Mouse (Mus musculus) left cerebral cortex, postnatal 36 days (tissue): ENCODE data around the gene Olfr559. TPM values are rescaled to one million over a fixed set of nuclear protein-coding genes. Genes with fewer than 3 reads are reported as not detected.
A peak's percentile ranks its signal among the peaks of the same experiment; 100 is the strongest.

Source experiments
- DNase-seq, 2 experiments: peaks; one replicate each; pipeline ENCODE4 v3.0.0; 2021 to 2022; ENCODE audit warnings: low spot score in 2 of 2, mixed read lengths in 1 of 2
- intact Hi-C: fragments of 180-260 bp; cut with DNase I; formaldehyde crosslinking; loops from one replicate; pipeline ENCODE4 v1.15.1; 2025
- total RNA-seq, 2 experiments: library from RNA; stranded (reverse); gene quantifications; 2 replicates each; pipeline ENCODE4 v1.2.3; 2021

Gene Olfr559
- not detected for total RNA-seq

DNA sequence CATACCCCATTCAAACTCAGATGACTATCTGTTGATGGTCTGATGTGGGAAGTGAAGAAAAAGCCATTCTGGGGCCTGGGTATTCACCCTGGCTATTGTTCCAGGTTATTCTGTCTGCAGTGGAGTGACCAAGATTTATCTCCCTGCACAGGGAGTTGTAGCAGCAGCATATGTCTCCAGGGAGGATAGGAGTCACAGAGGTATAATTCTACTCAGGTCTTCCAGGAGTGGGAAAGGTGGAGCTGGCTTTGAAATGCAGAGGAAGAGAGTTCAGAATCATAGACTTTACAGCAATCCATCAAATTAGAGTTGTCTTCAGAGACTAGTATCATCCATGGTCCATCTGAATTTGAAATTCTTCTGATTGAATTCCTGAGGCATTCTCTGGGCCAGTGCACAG is at the start of gene Olfr559:
Gene Olfr559 (minus strand): TSS at position 101 of the 400 bp plus-strand sequence.
- DNase-seq = no peak
- intact Hi-C loops = no loop called here

DNA sequence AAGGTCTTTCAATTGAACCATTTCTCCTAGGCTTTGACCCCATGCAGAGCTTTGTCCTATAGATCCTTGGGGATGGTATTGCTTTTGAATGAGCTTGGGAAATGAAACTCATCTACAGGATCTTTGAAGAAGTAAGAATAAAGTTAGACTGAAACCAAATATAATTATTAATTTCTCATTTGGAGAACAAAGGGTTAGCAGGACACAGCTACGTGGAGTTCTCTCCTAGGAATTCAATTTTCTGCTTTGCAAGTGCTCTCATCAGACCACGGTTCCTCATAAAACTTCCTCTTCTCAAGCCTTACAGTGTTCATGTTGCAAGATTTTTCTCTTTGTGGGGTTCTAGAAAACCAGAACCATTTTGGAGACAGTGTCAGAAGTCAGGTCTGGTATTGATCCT is 43.6 kb upstream of the Olfr559 start, which contains the start of gene Olfr561:
Gene Olfr561 (plus strand): TSS at position 301 of the 400 bp plus-strand sequence.
- no peak for DNase-seq
- intact Hi-C loops = no loop called here

DNA sequence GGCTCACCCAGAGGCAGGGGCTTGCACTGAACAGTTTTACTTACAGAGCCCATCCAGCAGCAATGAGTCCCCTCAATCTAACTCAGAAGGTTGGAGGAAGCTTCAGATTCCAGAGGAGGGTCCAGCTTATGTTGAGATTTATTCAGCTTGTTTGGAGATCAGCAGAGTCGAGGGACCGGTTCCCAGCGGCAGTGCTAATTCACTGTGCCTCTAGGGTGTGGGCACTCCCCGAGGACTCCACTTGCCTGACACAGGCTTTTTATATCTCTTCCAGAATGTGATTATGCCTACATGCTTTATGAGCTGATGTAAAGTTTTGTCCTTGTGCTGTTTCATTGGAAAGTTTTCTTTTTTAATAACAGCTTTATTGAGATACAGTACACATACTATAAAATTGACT is 32.0 kb upstream of the Olfr559 start, which contains the start of the genes Olfr560 and Olfr78:
Gene Olfr560 (minus strand): TSS at position 101 of the 400 bp plus-strand sequence.
Gene Olfr78 (minus strand): TSS at position 206 of the 400 bp plus-strand sequence.
- DNase-seq = no peak
- intact Hi-C loops = no loop called here

- intact Hi-C loops = no loop called here
Measured at GRCm38 (mm10) chr7:102752086-102752485, 24.8 kb upstream of the Olfr559 start.

GRCm38 (mm10) chr7:102737705-102738104 is 10.4 kb upstream of the Olfr559 start:
- DNase-seq = no peak
- intact Hi-C loops = no loop called here

More at GRCm38 (mm10) chr7:102752086-102752485, 24.8 kb upstream of the Olfr559 start:
- DNase-seq = no peak

- intact Hi-C loops = no loop called here
- no peak for DNase-seq
Measured at GRCm38 (mm10) chr7:102733793-102734192, 6.5 kb upstream of the Olfr559 start.

DNA sequence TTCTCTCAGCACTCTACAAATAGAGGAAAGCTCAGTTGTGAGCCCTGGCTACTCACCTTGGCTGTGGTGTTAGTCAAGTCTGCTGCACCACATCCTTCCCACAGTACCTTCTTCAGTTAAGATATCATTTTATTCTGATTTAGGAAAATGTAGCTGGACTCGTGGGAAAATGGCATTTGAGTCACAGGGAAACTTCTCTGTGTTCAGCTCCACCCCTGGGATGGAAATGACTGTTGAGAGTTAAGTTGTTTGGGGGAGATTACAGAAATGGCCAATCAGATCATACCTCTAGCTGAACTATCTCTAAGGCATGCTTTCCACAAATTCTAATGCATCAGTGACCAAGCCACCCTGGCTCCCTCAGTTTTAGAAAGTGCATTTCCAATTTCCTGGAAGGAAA is 8.3 kb downstream of the Olfr559 start, which contains the start of gene Olfr33:
Gene Olfr33 (minus strand): TSS at position 101 of the 400 bp plus-strand sequence.
- intact Hi-C loops = no loop called here
- no peak for DNase-seq

GRCm38 (mm10) chr7:102701915-102702314 is 25.4 kb downstream of the Olfr559 start, which contains the start of gene Olfr558:
Olfr558 (plus strand) TSS chr7:102702215.
- intact Hi-C loops = no loop called here
- no peak for DNase-seq

DNA sequence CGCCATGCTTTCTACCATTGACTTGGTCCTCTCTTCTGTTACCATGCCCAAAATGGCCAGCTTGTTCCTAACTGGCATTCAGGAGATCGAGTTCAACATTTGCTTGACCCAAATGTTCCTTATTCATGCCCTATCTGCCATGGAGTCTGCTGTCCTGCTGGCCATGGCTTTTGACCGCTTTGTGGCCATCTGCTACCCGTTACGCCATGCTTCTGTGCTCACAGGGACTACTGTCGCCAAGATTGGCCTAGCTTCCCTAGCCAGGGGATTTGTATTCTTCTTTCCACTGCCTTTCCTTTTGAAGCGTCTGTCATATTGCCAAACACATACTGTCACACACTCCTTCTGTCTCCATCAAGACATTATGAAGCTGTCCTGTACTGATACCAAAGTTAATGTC is 28.8 kb downstream of the Olfr559 start:
- no peak for DNase-seq
- intact Hi-C loops = loop anchor here (10.0 kb wide), 1 partner anchor 184 kb away; no protein-coding TSS in a partner anchor

DNA sequence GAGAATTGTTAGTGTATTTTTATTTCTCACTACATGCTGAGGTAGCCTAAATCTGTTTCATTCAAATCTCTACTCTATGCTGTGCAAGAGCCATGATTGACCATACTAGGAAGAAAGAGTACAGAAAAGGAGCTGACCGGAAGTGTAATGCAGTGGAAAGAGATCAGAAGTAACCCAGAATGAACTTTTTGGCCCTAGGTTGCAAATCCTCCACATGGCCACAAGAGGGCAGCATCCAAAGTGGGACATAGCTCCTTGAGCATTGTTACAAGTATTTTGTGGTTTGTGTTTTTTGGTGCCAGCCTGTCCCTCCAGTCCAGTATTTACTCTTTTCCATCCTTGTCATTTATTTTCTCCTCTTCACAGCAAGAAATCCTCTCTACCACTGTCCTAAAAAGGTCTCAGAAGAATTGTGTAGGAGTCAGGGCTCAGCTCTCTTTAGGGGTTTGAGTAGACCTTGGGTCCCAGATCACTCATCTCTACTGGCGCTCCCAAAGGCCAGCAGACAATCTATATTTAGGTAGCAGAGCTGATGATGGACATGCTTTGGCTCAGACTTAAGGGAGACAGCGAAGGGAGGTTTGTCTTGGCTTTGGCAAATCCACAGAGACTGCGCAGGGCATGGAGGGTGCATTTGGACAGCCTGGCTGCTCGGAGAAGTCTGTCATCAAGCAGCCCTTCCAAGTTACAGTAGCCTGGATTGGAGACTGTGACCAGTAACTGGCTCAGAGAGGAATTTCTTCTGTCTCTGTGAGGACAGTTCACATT is 31.7 kb downstream of the Olfr559 start, which contains the start of gene Olfr557:
Gene Olfr557 (plus strand): TSS at position 553 of the 768 bp plus-strand sequence.
- DNase-seq = no peak
- intact Hi-C loops = loop anchor here (2.0 to 10.0 kb wide), 2 partner anchors 181 to 223 kb away; no protein-coding TSS in a partner anchor

DNA sequence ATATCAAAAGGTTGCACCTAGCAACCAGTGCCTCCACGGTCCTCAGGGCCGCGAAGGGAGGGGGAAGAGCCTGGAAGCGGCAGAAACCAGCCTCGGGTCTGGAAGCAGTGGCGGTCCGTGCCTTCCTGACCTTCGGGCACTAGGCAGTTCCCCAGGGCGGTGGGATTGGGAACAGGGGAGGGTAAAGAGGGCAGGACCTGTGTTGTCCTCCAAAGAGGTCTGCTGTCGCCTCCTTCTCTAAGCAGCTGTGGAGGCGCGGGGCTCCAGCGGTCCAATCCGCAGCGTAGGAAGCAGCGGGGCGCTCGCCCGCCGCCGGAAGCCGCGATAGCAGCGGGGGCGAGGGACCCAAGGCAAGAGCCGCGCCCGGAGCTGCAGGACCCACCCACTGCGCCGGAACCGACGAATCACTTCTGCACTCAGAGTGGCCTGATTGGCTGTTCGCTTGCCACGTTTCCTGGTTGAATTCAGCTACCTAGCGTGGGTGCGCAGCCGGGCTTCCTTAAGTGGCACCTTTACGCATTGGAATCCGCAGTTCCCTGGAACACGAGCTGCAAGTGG is 40.3 kb downstream of the Olfr559 start, which contains the start of gene Trim68:
Gene Trim68 (minus strand): TSS at position 384 of the 558 bp plus-strand sequence.
- intact Hi-C loops = no loop called here
- peak; percentile 87 to 90 for DNase-seq

- DNase-seq = no peak
- intact Hi-C loops = no loop called here
Measured at GRCm38 (mm10) chr7:102681916-102682315, 45.4 kb downstream of the Olfr559 start.

DNA sequence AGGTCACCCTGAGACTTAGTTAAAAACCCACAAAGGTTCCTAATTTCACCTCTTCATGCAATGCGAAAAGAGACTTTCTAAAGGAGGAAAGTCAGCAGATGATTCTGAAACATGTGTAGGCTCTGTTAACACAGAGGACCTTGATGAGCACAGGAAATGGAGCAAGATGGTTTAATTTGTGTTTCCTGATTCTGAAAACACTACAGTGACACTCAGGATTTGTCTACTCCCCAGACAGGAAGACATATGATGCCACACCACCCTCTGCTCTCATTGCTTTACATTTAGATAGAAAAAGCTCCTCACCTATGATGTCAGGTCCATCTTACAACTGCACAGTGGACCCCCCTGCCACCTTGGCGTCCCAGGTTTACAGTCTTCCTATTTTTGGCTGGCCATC is 51.1 kb downstream of the Olfr559 start:
- intact Hi-C loops = no loop called here
- DNase-seq = no peak

Other genes with a start within 250 kb of the Olfr559 start
- gene Olfr543, start 245.8 kb downstream of the Olfr559 start, total RNA-seq = not detected
- not detected for gene Olfr544, start 239.2 kb downstream of the Olfr559 start, total RNA-seq
- gene Olfr545, start 227.9 kb downstream of the Olfr559 start, total RNA-seq = not detected
- not detected for gene Olfr547, start 192.7 kb downstream of the Olfr559 start, total RNA-seq
- not detected for gene Olfr548-ps1, start 186.6 kb downstream of the Olfr559 start, total RNA-seq
- not detected for gene Olfr549, start 177.6 kb downstream of the Olfr559 start, total RNA-seq
- 1 to 10 TPM; 2.0 to 4.3 TPM for gene Trim21, start 162.0 kb downstream of the Olfr559 start, total RNA-seq
- gene Olfr550, start 156.0 kb downstream of the Olfr559 start, total RNA-seq = under 1 TPM; 0.42 to 0.50 TPM
- gene Olfr551, start 135.6 kb downstream of the Olfr559 start, total RNA-seq = not detected
- under 1 TPM in 1 of 2 experiments, not detected in 1; 0.27 TPM for gene Olfr552, start 129.7 kb downstream of the Olfr559 start, total RNA-seq
- gene Olfr553, start 109.3 kb downstream of the Olfr559 start, total RNA-seq = not detected
- gene Olfr554, start 89.1 kb downstream of the Olfr559 start, total RNA-seq = not detected
- gene Olfr555, start 68.7 kb downstream of the Olfr559 start, total RNA-seq = not detected
- not detected for gene Olfr556, start 62.6 kb downstream of the Olfr559 start, total RNA-seq
- gene Trim68, start 40.2 kb downstream of the Olfr559 start, total RNA-seq = 1 to 10 TPM; 5.5 to 6.7 TPM
- gene Olfr557, start 31.6 kb downstream of the Olfr559 start, total RNA-seq = under 1 TPM in 1 of 2 experiments, not detected in 1; 0.25 TPM
- under 1 TPM; 0.12 to 0.29 TPM for gene Olfr558, start 25.3 kb downstream of the Olfr559 start, total RNA-seq
- gene Olfr33, start 8.4 kb downstream of the Olfr559 start, total RNA-seq = not detected
- gene Olfr560, start 31.9 kb upstream of the Olfr559 start, total RNA-seq = under 1 TPM; 0.27 to 0.54 TPM
- under 1 TPM; 0.72 to 0.77 TPM for gene Olfr78, start 32.0 kb upstream of the Olfr559 start, total RNA-seq
- not detected for gene Olfr561, start 43.7 kb upstream of the Olfr559 start, total RNA-seq
- not detected for gene Olfr564, start 76.0 kb upstream of the Olfr559 start, total RNA-seq
- gene Olfr566, start 131.3 kb upstream of the Olfr559 start, total RNA-seq = not detected
- not detected for gene Olfr568, start 149.6 kb upstream of the Olfr559 start, total RNA-seq
- gene Olfr569, start 163.4 kb upstream of the Olfr559 start, total RNA-seq = not detected
- gene Olfr570, start 167.1 kb upstream of the Olfr559 start, total RNA-seq = not detected
- gene Olfr571, start 190.0 kb upstream of the Olfr559 start, total RNA-seq = not detected
- not detected for gene Olfr572, start 196.9 kb upstream of the Olfr559 start, total RNA-seq
- gene Olfr573-ps1, start 215.1 kb upstream of the Olfr559 start, total RNA-seq = not detected
- not detected for gene Olfr574, start 221.0 kb upstream of the Olfr559 start, total RNA-seq
- not detected for gene Olfr575, start 231.3 kb upstream of the Olfr559 start, total RNA-seq
- not detected for gene Olfr576, start 235.2 kb upstream of the Olfr559 start, total RNA-seq
- not detected for gene Olfr577, start 248.5 kb upstream of the Olfr559 start, total RNA-seq